Mouse (Mus musculus) liver, embryonic 16.5 days (tissue): Measurements from ENCODE around the gene Gm14548. TPM values are rescaled to one million over a fixed set of nuclear protein-coding genes. Genes with fewer than 3 reads are reported as not detected.
"Not testable (repeated sequence)": the region's sequence is repeated elsewhere in the genome, so short reads cannot be mapped to it uniquely, and the experiment has no call there.

ENCODE experiments used
- ATAC-seq: fragments of 200-750 bp; cut with Nextera tagmentation; 2 replicates; pipeline ENCODE4 v1.8.0; 2017; ENCODE audit warnings: low read depth, mild to moderate bottlenecking, moderate number of reproducible peaks, moderate library complexity
- H3K27ac ChIP-seq: fragments of 300-500 bp; sonication (generic); 2 replicates; pipeline ENCODE4 v1.5.1; 2014; ENCODE audit warnings: mild to moderate bottlenecking, low read length
- H3K27me3 ChIP-seq: fragments of 300-500 bp; sonication (generic); 2 replicates; pipeline ENCODE4 v1.6.1; 2014; ENCODE audit warnings: low read depth, low read length, mixed read lengths; ENCODE audit not compliant: control insufficient read depth, insufficient read depth
- H3K36me3 ChIP-seq: fragments of 300-500 bp; sonication (generic); 2 replicates; pipeline ENCODE4 v1.6.1; 2014; ENCODE audit warnings: mild to moderate bottlenecking; ENCODE audit not compliant: control insufficient read depth, insufficient read depth
- H3K4me1 ChIP-seq: fragments of 300-500 bp; sonication (generic); 2 replicates; pipeline ENCODE4 v1.6.1; 2014; ENCODE audit warnings: low read depth, low read length, mixed read lengths; ENCODE audit not compliant: control insufficient read depth
- H3K4me2 ChIP-seq: fragments of 300-500 bp; sonication (generic); 2 replicates; pipeline ENCODE4 v1.6.1; 2014; ENCODE audit warnings: low read depth, low read length, mixed read lengths
- H3K4me3 ChIP-seq: fragments of 300-500 bp; sonication (generic); 2 replicates; pipeline ENCODE4 v1.5.1; 2014; ENCODE audit warnings: low read depth, mild to moderate bottlenecking, low read length
- H3K9ac ChIP-seq: fragments of 300-500 bp; sonication (generic); 2 replicates; pipeline ENCODE4 v1.6.1; 2014; ENCODE audit warnings: low read depth, low read length
- H3K9me3 ChIP-seq: fragments of 300-500 bp; sonication (generic); replicated peaks from 2 replicates; pipeline ENCODE4 v1.6.1; 2016; ENCODE audit warnings: low read length; ENCODE audit not compliant: control insufficient read depth
- WGBS: fragments of 180-500 bp; shearing (Covaris S2); extraction: QIAGEN DNeasy Blood & Tissue Kit; methylation state at CpG from one replicate; pipeline ENCODE4 v1.1.7; 2014; ENCODE audit not compliant: insufficient replicate concordance; 5-methylcytosine and 5-hydroxymethylcytosine counted together
- polyA plus RNA-seq: library from polyadenylated mRNA; unstranded; fragments of >200 nt; fragmentation: Nextera tagmentation; extraction: Ambion mirVana; gene quantifications from 2 replicates; pipeline ENCODE4 v1.2.1, GENCODE M21; 2015

Gene Gm14548
- polyA plus RNA-seq: 1.2 and 1.6 TPM in 2 replicates

DNA sequence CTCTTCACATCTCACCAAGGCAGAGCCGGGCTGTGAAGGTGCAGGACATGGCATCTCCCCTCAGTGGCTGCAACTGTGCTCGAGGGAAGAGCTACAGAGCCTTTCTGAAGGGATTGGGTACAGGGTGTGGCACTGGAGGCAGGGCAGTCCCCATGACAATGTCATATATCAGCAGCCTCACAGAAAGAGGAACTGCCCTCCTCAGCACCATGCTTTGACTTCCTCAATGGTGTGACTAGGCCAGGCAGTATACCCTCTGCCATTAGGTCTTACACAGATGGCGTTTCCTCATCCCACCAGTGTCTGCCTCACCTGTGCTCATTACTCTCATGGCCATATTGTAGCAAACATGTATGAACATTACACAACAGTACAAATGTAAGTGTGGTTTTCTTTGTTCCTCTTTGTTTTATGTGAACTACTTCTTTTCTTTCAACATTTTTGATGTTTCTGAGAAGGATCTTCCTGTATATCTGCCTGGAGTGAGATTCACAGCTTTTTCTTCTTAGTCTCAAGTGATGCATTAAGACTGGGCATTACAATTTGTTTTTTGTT, at the start of gene Gm14548:
TSS of gene Gm14548 (minus strand) at position 85 of the 555 bp plus-strand sequence.
- not testable (repeated sequence) for H3K9ac ChIP-seq, H3K27ac ChIP-seq, H3K4me2 ChIP-seq, H3K4me3 ChIP-seq, H3K9me3 ChIP-seq, H3K36me3 ChIP-seq, H3K27me3 ChIP-seq, ATAC-seq, H3K4me1 ChIP-seq
- WGBS: 28% methylated on average over 3 of the region's 3 CpGs

DNA sequence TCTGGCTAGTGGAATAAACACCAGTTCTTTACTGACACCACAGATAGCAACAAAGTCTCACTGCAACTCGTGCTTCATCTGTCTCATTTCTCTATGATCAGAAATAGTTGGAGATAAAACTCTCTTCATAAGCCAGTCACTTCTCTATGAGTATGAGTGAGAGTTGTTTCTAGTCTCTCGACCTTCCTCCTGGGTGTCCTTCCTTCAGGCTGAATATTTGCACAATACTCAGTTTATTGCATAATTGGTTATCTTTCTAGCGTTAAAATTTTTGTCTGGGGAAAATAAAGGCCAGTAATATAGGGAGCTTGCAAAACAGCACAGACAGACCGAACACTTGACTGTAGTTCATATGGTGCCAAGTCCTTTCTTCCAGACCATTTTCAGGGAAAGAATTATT, 48.2 kb upstream of the Gm14548 start:
- Histone ChIP-seq H3K27me3 (no peaks in the 10 kb centered on the region), H3K9me3 (no peaks in the 10 kb centered on the region), H3K4me1 (no peaks in the 10 kb centered on the region), H3K4me3 (no peak overlapping the region), H3K4me2 (no peak overlapping the region), H3K27ac (no peak overlapping the region), H3K36me3 (no peaks in the 10 kb centered on the region), H3K9ac (no peak overlapping the region)
- no peak for ATAC-seq
- 40% methylated on average over 4 of the region's 4 CpGs for WGBS

DNA sequence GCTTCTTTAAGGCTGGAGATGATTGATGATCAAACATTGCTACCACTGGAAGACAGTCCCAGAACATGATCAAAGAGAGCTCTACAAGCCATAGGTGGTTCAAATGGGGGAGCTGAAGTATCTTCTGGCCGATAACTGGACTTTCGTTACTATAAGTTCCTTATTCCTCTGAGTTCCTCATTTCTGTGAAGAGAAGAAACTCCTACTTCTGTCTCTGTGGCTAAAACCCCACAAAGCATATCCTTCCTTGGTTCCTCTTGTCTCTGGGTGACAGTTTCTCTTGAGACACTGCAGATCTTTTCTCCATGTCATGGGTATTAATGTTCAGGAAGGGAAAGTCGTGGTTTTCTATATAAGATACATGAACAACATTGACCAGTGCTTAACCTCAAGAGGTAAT, 43.0 kb upstream of the Gm14548 start:
- 9% methylated on average over 3 of the region's 3 CpGs for WGBS
- no peak; the same call in 1 of the 2 replicates for ATAC-seq

DNA sequence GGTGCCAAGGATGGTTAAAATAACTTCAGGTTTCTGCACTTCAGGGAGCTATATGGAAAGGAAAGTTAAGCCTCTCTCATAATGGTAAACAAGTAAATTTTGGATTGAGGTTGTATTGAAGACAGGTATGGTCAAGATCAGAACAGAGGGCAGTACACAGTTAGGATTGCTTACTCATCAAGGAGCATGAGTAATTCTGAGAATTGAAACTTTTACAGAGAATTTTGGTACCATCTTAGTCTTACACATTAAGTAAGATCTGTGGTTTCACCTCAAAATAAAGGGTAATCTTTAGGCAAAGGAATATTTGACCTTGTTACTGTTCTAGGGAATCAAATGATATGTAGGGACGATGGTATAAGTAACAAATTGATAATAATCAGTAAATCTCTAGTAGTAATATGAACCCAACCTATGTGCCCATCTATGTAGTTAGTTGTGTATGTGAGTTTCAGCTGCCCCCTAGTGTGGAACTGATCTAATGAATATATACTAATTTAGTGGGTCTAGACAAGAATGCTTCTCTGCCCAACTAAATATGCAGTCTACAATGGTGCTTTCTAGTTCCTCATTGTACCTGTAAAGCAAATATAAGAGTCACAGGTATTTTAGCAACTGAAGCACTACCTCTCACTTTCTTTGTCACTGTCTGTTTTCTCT, 42.1 kb upstream of the Gm14548 start:
- WGBS: 42% methylated on average over 1 of the region's 1 CpGs
- Histone ChIP-seq H3K9ac (no peak overlapping the region), H3K36me3 (no peaks in the 10 kb centered on the region), H3K27ac (no peak overlapping the region), H3K4me1 (no peaks in the 10 kb centered on the region), H3K27me3 (no peaks in the 10 kb centered on the region), H3K4me3 (no peak overlapping the region), H3K4me2 (no peak overlapping the region), H3K9me3 (no peaks in the 10 kb centered on the region)
- no peak for ATAC-seq

More for the DNA sequence above, 43.0 kb upstream of the Gm14548 start:
- H3K9ac ChIP-seq: no peak overlapping the region
- no peak overlapping the region for H3K4me2 ChIP-seq
- H3K36me3 ChIP-seq: no peaks in the 10 kb centered on the region
- H3K4me3 ChIP-seq: no peak overlapping the region
- H3K27ac ChIP-seq: no peak overlapping the region
- no peaks in the 10 kb centered on the region for H3K9me3 ChIP-seq
- no peaks in the 10 kb centered on the region for H3K27me3 ChIP-seq
- no peaks in the 10 kb centered on the region for H3K4me1 ChIP-seq

DNA sequence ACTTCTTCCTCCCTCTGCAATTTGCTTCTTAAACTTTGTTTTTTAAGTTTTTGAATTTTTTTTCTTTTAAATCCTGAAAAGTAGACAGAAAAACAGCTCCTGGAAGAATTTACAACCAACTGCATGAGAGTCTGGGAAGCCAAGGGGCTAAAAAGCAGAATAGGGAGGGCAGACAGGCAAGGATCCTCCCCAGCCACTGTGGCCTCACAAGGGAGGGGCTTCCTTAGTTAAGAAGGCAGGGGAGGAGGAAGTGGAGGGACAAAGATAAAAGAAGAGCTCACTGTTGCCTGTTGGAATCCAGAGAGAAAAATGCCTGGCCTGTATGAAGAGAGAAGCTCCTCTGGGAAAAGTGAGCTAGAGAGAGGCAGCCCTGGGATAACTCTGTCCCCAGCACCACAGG, 37.6 kb upstream of the Gm14548 start:
- not testable (repeated sequence) for H3K4me2 ChIP-seq, H3K27ac ChIP-seq, H3K9me3 ChIP-seq, H3K4me3 ChIP-seq, ATAC-seq, H3K36me3 ChIP-seq, H3K27me3 ChIP-seq, H3K4me1 ChIP-seq, H3K9ac ChIP-seq

DNA sequence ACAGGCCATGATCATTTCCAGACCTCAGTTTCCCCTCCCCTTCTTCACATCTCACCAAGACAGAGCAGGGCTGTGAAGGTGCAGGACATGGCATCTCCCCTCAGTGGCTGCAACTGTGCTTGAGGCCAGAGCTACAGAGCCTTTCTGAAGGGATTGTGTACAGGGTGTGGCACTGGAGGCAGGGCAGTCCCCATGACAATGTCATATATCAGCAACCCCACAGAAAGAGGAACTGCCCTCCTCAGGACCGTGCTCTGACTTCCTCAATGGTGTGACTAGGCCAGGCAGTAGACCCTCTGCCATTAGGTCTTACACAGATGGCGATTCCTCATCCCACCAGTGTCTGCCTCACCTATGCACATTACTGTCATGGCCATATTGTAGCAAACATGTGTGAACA, 17.5 kb upstream of the Gm14548 start, which contains the start of gene Lilra6:
TSS of gene Lilra6 (minus strand) at position 117 of the 400 bp plus-strand sequence.
- H3K4me3 ChIP-seq, ATAC-seq, H3K4me1 ChIP-seq, H3K27ac ChIP-seq, H3K4me2 ChIP-seq, H3K36me3 ChIP-seq, H3K9me3 ChIP-seq, H3K9ac ChIP-seq, H3K27me3 ChIP-seq: not testable (repeated sequence)
- 9% methylated on average over 2 of the region's 2 CpGs for WGBS

DNA sequence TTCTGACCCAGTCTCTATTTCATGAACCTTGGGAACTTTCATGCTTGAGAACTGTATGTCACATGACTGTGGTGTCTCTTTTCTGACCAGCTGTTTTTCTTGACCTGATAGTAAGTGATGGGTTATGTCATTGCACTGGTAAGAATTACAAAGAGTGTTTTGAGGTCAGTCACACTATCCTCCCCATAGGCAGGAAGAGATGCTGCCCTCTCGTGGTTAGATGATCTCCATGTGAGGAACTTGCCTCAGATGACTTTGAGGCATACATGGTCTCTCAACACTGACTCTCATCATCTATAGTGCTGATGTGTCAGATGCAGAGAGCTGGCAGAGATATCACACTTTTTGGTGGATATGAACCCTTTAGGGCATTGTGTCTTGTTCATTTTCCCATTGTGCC, 5.8 kb upstream of the Gm14548 start:
- Histone ChIP-seq H3K27me3 (no peaks in the 10 kb centered on the region), H3K9ac (no peak overlapping the region), H3K9me3 (no peaks in the 10 kb centered on the region), H3K4me1 (no peaks in the 10 kb centered on the region), H3K4me2 (no peak overlapping the region), H3K36me3 (no peaks in the 10 kb centered on the region), H3K4me3 (no peak overlapping the region), H3K27ac (no peak overlapping the region)
- WGBS: 13% methylated on average over 1 of the region's 1 CpGs
- ATAC-seq: no peak

DNA sequence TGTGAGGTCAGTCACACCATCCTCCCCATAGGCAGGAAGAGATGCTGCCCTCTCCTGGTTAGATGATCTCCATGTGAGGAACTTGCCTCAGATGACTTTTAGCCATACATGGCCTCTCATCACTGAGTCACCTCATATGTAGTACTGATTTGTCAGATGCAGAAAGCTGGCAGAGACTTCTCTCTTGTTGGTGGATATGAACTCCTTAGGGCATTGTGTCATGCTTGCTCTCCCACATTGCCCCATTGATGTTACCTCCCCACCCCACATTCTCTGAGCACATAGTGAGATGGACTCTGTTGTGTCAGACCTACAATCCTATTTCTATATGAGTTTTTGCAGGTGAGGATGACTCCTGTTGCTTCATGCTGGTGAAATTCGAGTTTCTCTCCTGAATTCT, 22.9 kb downstream of the Gm14548 start:
- not testable (repeated sequence) for H3K4me3 ChIP-seq, H3K9ac ChIP-seq, H3K36me3 ChIP-seq, H3K27ac ChIP-seq, H3K27me3 ChIP-seq, ATAC-seq, H3K4me1 ChIP-seq, H3K4me2 ChIP-seq, H3K9me3 ChIP-seq
- WGBS: no CpG with 5 or more reads among the region's 1 CpGs

DNA sequence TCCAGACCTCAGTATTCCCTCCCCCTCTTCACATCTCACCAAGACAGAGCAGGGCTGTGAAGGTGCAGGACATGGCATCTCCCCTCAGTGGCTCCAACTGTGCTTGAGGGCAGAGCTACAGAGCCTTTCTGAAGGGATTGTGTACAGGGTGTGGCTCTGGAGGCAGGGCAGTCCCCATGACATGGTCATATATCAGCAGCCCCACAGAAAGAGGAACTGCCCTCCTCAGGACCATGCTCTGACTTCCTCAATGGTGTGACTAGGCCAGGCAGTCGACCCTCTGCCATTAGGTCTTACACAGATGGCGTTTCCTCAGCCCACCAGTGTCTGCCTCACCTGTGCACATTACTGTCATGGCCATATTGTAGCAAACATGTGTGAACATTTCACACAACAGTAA, 53.0 kb downstream of the Gm14548 start, which contains the start of gene Pira2:
TSS of gene Pira2 (minus strand) at position 101 of the 400 bp plus-strand sequence.
- H3K4me1 ChIP-seq, ATAC-seq, H3K9me3 ChIP-seq, H3K9ac ChIP-seq, H3K27ac ChIP-seq, H3K4me2 ChIP-seq, H3K4me3 ChIP-seq, H3K36me3 ChIP-seq, H3K27me3 ChIP-seq: not testable (repeated sequence)
- WGBS: no CpG with 5 or more reads among the region's 2 CpGs
